Mouse (Mus musculus) cerebellum, adult 8-10 months (tissue): ENCODE data around the gene Tax1bp3.

Experiments used
- DNase-seq: peaks from one replicate; pipeline ENCODE4 v3.0.0; 2022

Gene Tax1bp3

GRCm38 (mm10) chr11:73232513-73232912 lies 55.6 kb downstream of the Tax1bp3 start:
- no peak for DNase-seq
